Mouse (Mus musculus): ENCODE data around the gene Drap1. TPM values are rescaled to one million over a fixed set of nuclear protein-coding genes. Genes with fewer than 3 reads are reported as not detected.

Gene Drap1
- total and polyA plus RNA-seq, 3 experiments = 183 to 307 TPM; not detected in 1

DNA sequence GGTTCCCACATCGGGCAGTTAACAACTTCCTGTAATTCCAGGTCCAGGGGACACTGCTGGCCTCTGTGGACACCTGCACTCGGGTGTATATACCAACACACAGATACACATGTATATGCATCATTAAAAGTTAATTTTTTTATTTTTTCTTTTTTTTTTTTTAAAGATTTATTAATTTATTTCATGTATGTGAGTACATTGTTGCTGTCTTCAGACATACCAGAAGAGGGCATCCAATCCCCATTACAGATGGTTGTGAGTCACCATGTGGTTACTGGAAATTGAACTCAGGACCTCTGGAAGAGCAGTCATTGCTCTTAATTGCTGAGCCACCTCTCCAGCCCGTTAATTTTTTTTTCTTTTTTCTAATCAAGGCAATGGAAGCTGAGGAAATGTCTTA, 48.1 kb upstream of the Drap1 start (continued):
- TF ChIP-seq RAD21 (IDR thresholded peaks at IDR 0.05; ENCODE audit: low read depth, low read length) = peak; percentile 56
- no peak for TF ChIP-seq TBP (IDR thresholded peaks at IDR 0.05; ENCODE audit: low read depth, low read length)
- no peak for TF ChIP-seq GATA1 (IDR thresholded peaks at IDR 0.05; ENCODE audit: low read depth, low read length)
- no peak for TF ChIP-seq ELF1 (IDR thresholded peaks at IDR 0.05; ENCODE audit: low read depth, low read length)
- TF ChIP-seq MAZ (IDR thresholded peaks at IDR 0.05; ENCODE audit: low read depth, low read length) = no peak
- TF ChIP-seq SIN3A (IDR thresholded peaks at IDR 0.05; ENCODE audit: low read length) = no peak; the same call in 1 of the 2 replicates
- no peak for TF ChIP-seq MEF2A (IDR thresholded peaks at IDR 0.05; ENCODE audit: extremely low read depth, insufficient replicate concordance, low read depth, low read length, poor library complexity, severe bottlenecking)
- no peak for TF ChIP-seq NELFE (IDR thresholded peaks at IDR 0.05; ENCODE audit: low read depth, low read length)

DNA sequence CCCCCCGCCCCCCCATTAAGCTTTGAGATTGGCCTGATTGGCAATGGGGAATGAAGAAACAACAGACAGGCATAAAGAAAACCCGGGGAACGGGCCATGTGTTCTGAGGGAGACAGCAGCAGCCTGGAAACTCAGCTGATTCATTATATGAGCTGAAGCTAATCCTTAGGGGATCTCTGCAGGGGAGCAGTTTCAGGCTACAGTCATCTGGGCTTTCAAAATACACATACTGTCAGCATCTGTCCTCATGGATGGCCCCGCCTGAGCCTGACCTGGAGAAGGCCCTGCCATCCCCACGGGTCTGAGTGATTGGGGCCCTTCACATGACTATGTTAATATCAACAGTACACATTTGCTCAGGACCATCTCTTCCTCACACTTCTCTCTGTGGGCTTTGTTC, 47.1 kb upstream of the Drap1 start:
- no peak for TF ChIP-seq GATA1 (IDR thresholded peaks at IDR 0.05; ENCODE audit: low read depth, low read length)
- no peak for TF ChIP-seq SMC3 (IDR thresholded peaks at IDR 0.05; ENCODE audit: low read depth, low read length)
- TF ChIP-seq MEF2A (IDR thresholded peaks at IDR 0.05; ENCODE audit: extremely low read depth, insufficient replicate concordance, low read depth, low read length, poor library complexity, severe bottlenecking) = no peak
- no peak for TF ChIP-seq MYC (IDR thresholded peaks at IDR 0.05; ENCODE audit: low read depth, low read length)
- TF ChIP-seq SIN3A (IDR thresholded peaks at IDR 0.05; ENCODE audit: low read length) = no peak
- no peak for TF ChIP-seq NELFE (IDR thresholded peaks at IDR 0.05; ENCODE audit: low read depth, low read length)
- TF ChIP-seq HCFC1 (IDR thresholded peaks at IDR 0.05; ENCODE audit: low read depth, low read length) = no peak
- TF ChIP-seq CHD1 (IDR thresholded peaks at IDR 0.05; ENCODE audit: low read depth, low read length) = no peak
- no peak for TF ChIP-seq USF1 (IDR thresholded peaks at IDR 0.05; ENCODE audit: low read depth, low read length)
- Histone ChIP-seq H3K36me3 (ENCODE audit: control insufficient read depth in 1 of 2, insufficient read depth in 2 of 2, low read length in 2 of 2) (peaks cover 0 to 4% of the 10 kb centered on the region in 2 experiments; a peak in 2 of 4 replicates), H3K79me2 (ENCODE audit: control insufficient read depth, insufficient read depth, low read length, poor library complexity) (no peaks in the 10 kb centered on the region; the same call in 1 of the 2 replicates), H3K27ac (ENCODE audit: control insufficient read depth, low read depth, low read length) (no peak overlapping the region), H3K9ac (ENCODE audit: control insufficient read depth, low read depth, low read length, poor library complexity, severe bottlenecking) (no peak overlapping the region), H3K27me3 (ENCODE audit: control insufficient read depth in 1 of 2, insufficient read depth in 2 of 2, low read length in 2 of 2) (no peaks in the 10 kb centered on the region), H3K4me3 (ENCODE audit: control insufficient read depth in 1 of 2, insufficient read depth in 1 of 2, low read depth in 2 of 2, low read length in 2 of 2) (no peak overlapping the region), H3K4me1 (ENCODE audit: control insufficient read depth in 1 of 2, insufficient read depth in 2 of 2, low read length in 2 of 2) (peaks cover 0 to 14% of the 10 kb centered on the region in 2 experiments; a peak in 1 of 4 replicates), H3K9me3 (replicated peaks; ENCODE audit: insufficient read depth, low read length) (no peaks in the 10 kb centered on the region)
- DNase-seq (ENCODE audit: low read depth, low spot score) = no peak

DNA sequence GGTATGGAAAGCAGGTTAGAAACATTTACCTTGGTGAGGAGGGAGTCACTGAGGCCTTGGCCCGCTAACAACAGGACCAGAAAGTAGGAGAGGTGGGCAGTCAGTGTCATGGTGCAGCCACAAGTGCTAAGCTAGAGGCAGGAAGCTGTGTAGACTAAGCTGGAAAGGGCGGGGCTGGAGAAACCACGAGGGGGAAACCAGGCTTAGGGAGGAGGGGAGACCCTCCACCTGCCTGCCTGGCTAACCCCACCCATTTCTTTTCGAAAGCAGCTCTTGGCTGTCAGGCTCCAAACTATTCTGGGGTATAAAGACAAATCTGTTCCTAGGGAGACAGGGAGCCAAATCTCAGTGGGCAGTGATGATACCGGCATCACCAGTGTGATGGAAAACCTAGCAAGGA, 43.6 kb upstream of the Drap1 start, which contains the start of gene Ctsw:
Gene Ctsw, minus strand, starts transcription at position 134 of the 400 bp plus-strand sequence.
- Histone ChIP-seq H3K27me3 (ENCODE audit: control insufficient read depth in 1 of 2, insufficient read depth in 2 of 2, low read length in 2 of 2) (no peaks in the 10 kb centered on the region), H3K9ac (ENCODE audit: control insufficient read depth, low read depth, low read length, poor library complexity, severe bottlenecking) (no peak within 1 kb of the TSS), H3K4me1 (ENCODE audit: control insufficient read depth in 1 of 2, insufficient read depth in 2 of 2, low read length in 2 of 2) (peaks cover 0 to 12% of the 10 kb centered on the region in 2 experiments; a peak in 1 of 4 replicates), H3K79me2 (ENCODE audit: control insufficient read depth, insufficient read depth, low read length, poor library complexity) (no peaks in the 10 kb centered on the region), H3K9me3 (replicated peaks; ENCODE audit: insufficient read depth, low read length) (no peaks in the 10 kb centered on the region), H3K4me3 (ENCODE audit: control insufficient read depth in 1 of 2, insufficient read depth in 1 of 2, low read depth in 2 of 2, low read length in 2 of 2) (no peak within 1 kb of the TSS), H3K27ac (ENCODE audit: control insufficient read depth, low read depth, low read length) (no peak within 1 kb of the TSS), H3K36me3 (ENCODE audit: control insufficient read depth in 1 of 2, insufficient read depth in 2 of 2, low read length in 2 of 2) (peaks cover 0 to 4% of the 10 kb centered on the region in 2 experiments; a peak in 2 of 4 replicates)
- TF ChIP-seq ZMIZ1 (IDR thresholded peaks at IDR 0.05; ENCODE audit: low read depth, low read length) (no peak), E2F4 (IDR thresholded peaks at IDR 0.05; ENCODE audit: borderline replicate concordance, low read depth, low read length) (no peak), ETS1 (IDR thresholded peaks at IDR 0.05; ENCODE audit: low read depth, low read length) (no peak), SIN3A (IDR thresholded peaks at IDR 0.05; ENCODE audit: low read length) (no peak), NRF1 (IDR thresholded peaks at IDR 0.05; ENCODE audit: insufficient read depth, low read depth, low read length, poor library complexity, severe bottlenecking) (no peak), USF1 (IDR thresholded peaks at IDR 0.05; ENCODE audit: low read depth, low read length) (no peak), ELF1 (IDR thresholded peaks at IDR 0.05; ENCODE audit: low read depth, low read length) (no peak), GATA1 (IDR thresholded peaks at IDR 0.05; ENCODE audit: low read depth, low read length) (no peak), TBP (IDR thresholded peaks at IDR 0.05; ENCODE audit: low read depth, low read length) (no peak), MYC (IDR thresholded peaks at IDR 0.05; ENCODE audit: low read depth, low read length) (no peak), JUND (IDR thresholded peaks at IDR 0.05; ENCODE audit: low read depth, low read length) (no peak), ZC3H11A (IDR thresholded peaks at IDR 0.05; ENCODE audit: low read depth, low read length) (no peak), TCF12 (IDR thresholded peaks at IDR 0.05; ENCODE audit: low read depth, low read length) (no peak), ZNF384 (IDR thresholded peaks at IDR 0.05; ENCODE audit: low read depth, low read length) (no peak), GABPA (IDR thresholded peaks at IDR 0.05; ENCODE audit: low read depth, low read length) (no peak), UBTF (IDR thresholded peaks at IDR 0.05; ENCODE audit: borderline replicate concordance, insufficient read depth, low read depth, low read length) (no peak), USF2 (IDR thresholded peaks at IDR 0.05; ENCODE audit: borderline replicate concordance in 1 of 2, insufficient read depth in 1 of 2, low read depth in 1 of 2, low read length in 2 of 2) (no peak), MAZ (IDR thresholded peaks at IDR 0.05; ENCODE audit: low read depth, low read length) (no peak), EP300 (IDR thresholded peaks at IDR 0.05; ENCODE audit: low read depth in 1 of 2, low read length in 2 of 2) (no peak), NELFE (IDR thresholded peaks at IDR 0.05; ENCODE audit: low read depth, low read length) (no peak)
- DNase-seq (ENCODE audit: low read depth, low spot score) = no peak
